Mouse (Mus musculus): ENCODE results near the gene Ptafr. TPM values are rescaled to one million over a fixed set of nuclear protein-coding genes. Genes with fewer than 3 reads are reported as not detected.

Ptafr gene
- polyA plus RNA-seq, 1 experiment = 0.41 TPM

DNA sequence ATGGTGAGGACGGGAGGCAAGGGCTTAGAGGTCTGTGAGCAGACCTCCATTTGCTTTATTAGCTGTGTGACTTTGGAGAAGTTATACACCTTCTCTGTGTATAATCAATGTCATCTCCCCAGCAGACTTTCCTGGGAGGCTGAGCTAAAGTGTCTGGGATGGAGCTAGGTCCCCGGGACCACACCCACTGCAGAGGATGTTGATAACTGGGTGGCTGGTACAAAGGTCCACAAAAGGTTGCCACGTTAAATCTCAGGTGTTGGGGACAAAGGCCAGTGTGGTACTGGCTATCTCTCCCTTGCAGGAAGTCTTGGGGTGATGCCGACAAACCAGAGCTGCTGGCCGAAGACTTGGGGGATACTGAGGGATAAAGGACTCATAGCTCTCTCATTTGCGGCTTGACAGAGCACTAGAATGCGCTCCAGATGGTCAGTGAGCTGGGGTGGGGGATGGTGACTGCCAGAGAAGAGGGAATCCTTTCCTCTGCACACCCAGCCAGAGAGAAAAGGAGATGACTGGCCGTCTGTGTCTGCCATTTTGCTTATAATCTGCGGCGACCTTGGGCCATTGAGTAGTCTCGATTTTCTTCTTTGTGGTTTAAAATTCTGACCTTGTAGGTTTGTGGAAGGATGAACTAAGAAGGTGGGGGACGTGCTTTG, 1.4 kb downstream of the Ptafr start:
- no peak for TF ChIP-seq CTCF (IDR thresholded peaks at IDR 0.05; ENCODE audit: borderline replicate concordance, insufficient read depth, low read depth, low read length)
- TF ChIP-seq POLR2A (IDR thresholded peaks at IDR 0.05; ENCODE audit: borderline replicate concordance, insufficient read depth, low read length) = no peak
- WGBS = 64% methylated on average over 12 of the region's 12 CpGs

DNA sequence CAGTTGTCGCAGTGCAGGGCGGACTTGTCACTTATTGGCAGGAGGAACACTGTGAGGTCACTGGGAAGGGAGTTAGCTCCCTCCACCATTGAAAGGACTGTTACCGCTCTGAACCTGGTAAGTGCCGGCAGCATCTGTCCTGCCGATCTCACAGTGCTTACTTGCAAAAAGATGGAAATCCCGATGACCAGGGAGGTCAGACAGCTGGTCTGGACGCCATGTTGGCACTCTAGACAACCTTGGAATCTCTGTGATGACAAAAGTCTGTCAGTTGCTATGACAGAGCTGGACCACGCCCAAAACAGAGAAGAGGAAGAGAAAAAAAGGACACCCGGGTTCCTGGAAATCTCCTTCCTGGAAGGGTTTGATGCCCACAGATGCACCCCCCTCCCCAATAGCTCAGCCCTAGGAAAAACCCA, 3.5 kb downstream of the Ptafr start:
- Histone ChIP-seq H3K4me1 (ENCODE audit: control insufficient read depth, insufficient read depth, low read length) (no peaks in the 10 kb centered on the region), H3K27me3 (ENCODE audit: control insufficient read depth, insufficient read depth, low read length) (no peaks in the 10 kb centered on the region), H3K4me3 (replicated peaks; ENCODE audit: insufficient read depth, low read depth, low read length) (no peak overlapping the region), H3K27ac (ENCODE audit: insufficient read depth, low read length) (no peak overlapping the region)
- peak in 1 of 2 experiments; percentile 7 for DNase-seq
- WGBS = 33% methylated on average over 9 of the region's 9 CpGs
- TF ChIP-seq CTCF (IDR thresholded peaks at IDR 0.05; ENCODE audit: borderline replicate concordance, insufficient read depth, low read depth, low read length) (no peak), POLR2A (IDR thresholded peaks at IDR 0.05; ENCODE audit: borderline replicate concordance, insufficient read depth, low read length) (no peak)

More for the DNA sequence above, 1.4 kb downstream of the Ptafr start:
- peak in 1 of 2 experiments; percentile 11 for DNase-seq
- H3K4me3 ChIP-seq (replicated peaks; ENCODE audit: insufficient read depth, low read depth, low read length) = no peak overlapping the region
- no peak overlapping the region for H3K27ac ChIP-seq (ENCODE audit: insufficient read depth, low read length)
- no peaks in the 10 kb centered on the region for H3K4me1 ChIP-seq (ENCODE audit: control insufficient read depth, insufficient read depth, low read length)
- no peaks in the 10 kb centered on the region for H3K27me3 ChIP-seq (ENCODE audit: control insufficient read depth, insufficient read depth, low read length)

DNA sequence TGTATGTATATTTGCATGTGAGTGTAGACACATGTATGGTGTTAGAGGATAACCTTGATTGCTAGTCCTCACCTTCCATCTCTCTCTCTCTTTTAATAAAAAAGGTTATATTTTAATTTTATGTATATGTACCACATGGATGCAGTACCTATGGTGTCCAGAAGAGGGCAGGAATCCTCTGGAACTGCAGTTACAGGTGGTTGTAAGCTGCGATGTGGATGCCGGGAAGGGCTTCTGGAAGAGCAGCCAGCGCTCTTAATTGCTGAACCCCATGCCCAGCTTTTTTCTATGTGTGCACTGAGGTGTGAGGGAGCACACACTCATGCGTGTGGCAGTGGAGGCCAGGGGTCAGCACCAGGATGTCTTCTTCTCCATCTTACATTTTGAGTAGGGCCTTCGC, 5.2 kb downstream of the Ptafr start:
- Histone ChIP-seq H3K4me1 (ENCODE audit: control insufficient read depth, insufficient read depth, low read length) (no peaks in the 10 kb centered on the region), H3K27ac (ENCODE audit: insufficient read depth, low read length) (no peak overlapping the region), H3K4me3 (replicated peaks; ENCODE audit: insufficient read depth, low read depth, low read length) (no peak overlapping the region), H3K27me3 (ENCODE audit: control insufficient read depth, insufficient read depth, low read length) (no peaks in the 10 kb centered on the region)
- WGBS = 87% methylated on average over 5 of the region's 5 CpGs
- TF ChIP-seq POLR2A (IDR thresholded peaks at IDR 0.05; ENCODE audit: borderline replicate concordance, insufficient read depth, low read length) (no peak), CTCF (IDR thresholded peaks at IDR 0.05; ENCODE audit: borderline replicate concordance, insufficient read depth, low read depth, low read length) (no peak)
- no peak for DNase-seq

DNA sequence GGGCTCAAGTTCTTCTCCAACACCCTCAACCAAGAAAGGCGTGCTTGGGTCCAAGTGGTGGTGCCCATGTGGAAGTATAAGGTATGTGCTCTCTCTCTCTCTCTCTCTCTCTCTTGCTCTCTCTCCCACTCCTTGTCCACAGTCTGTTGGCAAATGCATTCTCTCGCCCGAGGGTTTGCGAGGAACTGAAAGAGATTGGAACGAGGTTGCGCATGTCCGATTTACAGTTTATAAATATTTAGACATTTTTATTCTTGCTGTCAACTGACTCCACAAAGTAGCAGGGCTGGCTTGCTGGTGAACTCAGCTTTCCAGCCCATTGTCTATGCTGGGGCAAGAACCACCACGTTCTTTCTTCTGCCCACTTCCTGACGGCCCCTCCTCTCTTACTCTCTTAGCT, 7.3 kb downstream of the Ptafr start:
- Histone ChIP-seq H3K4me3 (replicated peaks; ENCODE audit: insufficient read depth, low read depth, low read length) (no peak overlapping the region), H3K27ac (ENCODE audit: insufficient read depth, low read length) (no peak overlapping the region), H3K27me3 (ENCODE audit: control insufficient read depth, insufficient read depth, low read length) (no peaks in the 10 kb centered on the region), H3K4me1 (ENCODE audit: control insufficient read depth, insufficient read depth, low read length) (no peaks in the 10 kb centered on the region)
- DNase-seq = no peak
- 84% methylated on average over 9 of the region's 9 CpGs for WGBS
- TF ChIP-seq POLR2A (IDR thresholded peaks at IDR 0.05; ENCODE audit: borderline replicate concordance, insufficient read depth, low read length) (no peak), CTCF (IDR thresholded peaks at IDR 0.05; ENCODE audit: borderline replicate concordance, insufficient read depth, low read depth, low read length) (no peak)

DNA sequence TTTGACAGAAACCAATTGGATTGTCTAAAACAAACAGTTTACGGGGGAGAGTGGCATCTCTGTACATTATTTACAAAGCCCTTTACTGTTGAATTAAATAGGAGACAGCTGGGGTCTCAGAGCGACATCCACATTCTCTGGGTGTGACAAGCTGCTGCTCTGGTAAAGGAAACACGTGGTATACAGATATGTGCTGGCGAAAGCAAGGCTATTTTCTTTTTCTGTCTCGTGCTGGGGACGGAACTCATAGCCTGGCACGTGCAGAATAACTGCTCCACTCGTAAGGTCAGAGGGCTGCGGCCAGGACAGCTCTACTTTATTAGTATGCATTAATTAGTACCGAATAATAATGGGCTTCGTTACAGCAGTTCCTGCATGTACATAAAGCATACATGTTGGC, 9.5 kb downstream of the Ptafr start:
- H3K4me1 ChIP-seq (ENCODE audit: control insufficient read depth, insufficient read depth, low read length) = no peaks in the 10 kb centered on the region
- no peak overlapping the region for H3K27ac ChIP-seq (ENCODE audit: insufficient read depth, low read length)
- TF ChIP-seq CTCF (IDR thresholded peaks at IDR 0.05; ENCODE audit: borderline replicate concordance, insufficient read depth, low read depth, low read length) = no peak
- no peak for TF ChIP-seq POLR2A (IDR thresholded peaks at IDR 0.05; ENCODE audit: borderline replicate concordance, insufficient read depth, low read length)
- DNase-seq = no peak
- WGBS = 61% methylated on average over 11 of the region's 11 CpGs
- no peak overlapping the region for H3K4me3 ChIP-seq (replicated peaks; ENCODE audit: insufficient read depth, low read depth, low read length)
- no peaks in the 10 kb centered on the region for H3K27me3 ChIP-seq (ENCODE audit: control insufficient read depth, insufficient read depth, low read length)

DNA sequence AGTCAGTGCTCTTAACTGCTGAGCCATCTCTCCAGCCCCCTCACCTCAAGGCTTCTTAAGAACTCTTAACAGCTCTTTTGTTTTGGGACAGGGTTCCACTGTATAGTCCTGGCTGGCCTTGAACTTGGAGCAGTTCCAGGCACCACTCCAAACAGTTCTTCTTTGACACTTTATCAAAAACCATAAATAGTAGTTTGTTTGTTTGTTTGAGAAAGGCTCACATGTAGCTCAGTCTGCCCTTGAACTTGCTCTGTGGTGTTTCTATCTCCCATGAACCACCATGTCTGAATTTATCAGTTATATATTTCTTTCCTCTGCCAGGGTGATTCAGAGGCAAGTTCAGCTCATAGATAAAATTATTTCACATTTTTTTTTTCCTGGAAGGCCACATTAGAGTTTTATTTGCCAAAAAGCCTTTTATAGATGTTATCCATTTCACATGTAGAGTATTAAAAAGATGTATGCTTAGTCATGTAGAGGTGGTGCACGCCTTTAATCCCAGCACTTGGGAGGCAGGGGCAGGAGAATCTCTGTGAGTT, 11.0 kb downstream of the Ptafr start:
- TF ChIP-seq CTCF (IDR thresholded peaks at IDR 0.05; ENCODE audit: borderline replicate concordance, insufficient read depth, low read depth, low read length) (no peak), POLR2A (IDR thresholded peaks at IDR 0.05; ENCODE audit: borderline replicate concordance, insufficient read depth, low read length) (no peak)
- H3K27me3 ChIP-seq (ENCODE audit: control insufficient read depth, insufficient read depth, low read length) = no peaks in the 10 kb centered on the region
- no peaks in the 10 kb centered on the region for H3K4me1 ChIP-seq (ENCODE audit: control insufficient read depth, insufficient read depth, low read length)
- 89% methylated on average over 1 of the region's 1 CpGs for WGBS
- no peak overlapping the region for H3K27ac ChIP-seq (ENCODE audit: insufficient read depth, low read length)
- H3K4me3 ChIP-seq (replicated peaks; ENCODE audit: insufficient read depth, low read depth, low read length) = no peak overlapping the region
- DNase-seq = no peak

DNA sequence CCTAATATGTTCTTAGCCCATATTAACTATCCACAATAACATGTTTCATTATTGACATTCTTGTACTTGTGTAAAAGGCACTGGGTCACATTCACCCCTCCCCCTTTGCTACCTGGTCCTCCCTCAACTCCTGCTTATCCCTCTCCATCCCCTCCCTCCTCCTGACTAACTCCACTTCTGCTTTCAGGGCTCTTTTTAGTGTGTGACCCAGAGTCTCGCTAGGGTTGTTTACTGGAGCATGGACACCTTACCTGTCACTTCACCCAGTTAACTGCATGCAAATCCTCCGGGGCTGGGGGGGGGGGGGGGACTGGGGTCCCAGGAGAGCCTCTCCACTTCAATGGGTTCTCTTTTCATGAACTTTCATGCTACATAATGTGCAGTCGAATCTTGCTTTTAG, 19.9 kb downstream of the Ptafr start:
- no peak overlapping the region for H3K27ac ChIP-seq (ENCODE audit: insufficient read depth, low read length)
- H3K4me1 ChIP-seq (ENCODE audit: control insufficient read depth, insufficient read depth, low read length) = no peaks in the 10 kb centered on the region
- no peak overlapping the region for H3K4me3 ChIP-seq (replicated peaks; ENCODE audit: insufficient read depth, low read depth, low read length)
- no peak for TF ChIP-seq POLR2A (IDR thresholded peaks at IDR 0.05; ENCODE audit: borderline replicate concordance, insufficient read depth, low read length)
- no peak for TF ChIP-seq CTCF (IDR thresholded peaks at IDR 0.05; ENCODE audit: borderline replicate concordance, insufficient read depth, low read depth, low read length)
- 50% methylated on average over 3 of the region's 3 CpGs for WGBS
- DNase-seq = no peak
- H3K27me3 ChIP-seq (ENCODE audit: control insufficient read depth, insufficient read depth, low read length) = no peaks in the 10 kb centered on the region

DNA sequence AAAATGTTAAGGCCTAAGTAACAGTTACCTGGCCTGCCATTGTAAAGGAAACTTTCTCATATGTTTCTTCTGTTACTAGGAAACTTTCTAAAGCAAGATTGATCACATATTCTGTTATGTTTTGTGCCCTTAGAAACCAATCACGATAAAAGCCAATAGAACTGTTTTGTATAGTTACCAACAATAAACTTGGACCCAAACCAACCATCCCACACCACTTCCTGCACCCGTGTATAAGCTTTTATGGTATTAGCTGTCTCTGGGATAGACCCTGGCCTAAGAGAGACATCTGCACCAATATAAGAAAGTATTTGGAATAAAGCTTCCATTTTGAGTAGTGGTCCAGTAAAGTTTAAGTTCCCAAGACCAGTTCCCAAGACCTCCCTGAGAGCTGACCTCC, 21.1 kb downstream of the Ptafr start:
- Histone ChIP-seq H3K4me3 (replicated peaks; ENCODE audit: insufficient read depth, low read depth, low read length) (no peak overlapping the region), H3K4me1 (ENCODE audit: control insufficient read depth, insufficient read depth, low read length) (no peaks in the 10 kb centered on the region), H3K27ac (ENCODE audit: insufficient read depth, low read length) (no peak overlapping the region), H3K27me3 (ENCODE audit: control insufficient read depth, insufficient read depth, low read length) (no peaks in the 10 kb centered on the region)
- DNase-seq = no peak
- WGBS = 79% methylated on average over 2 of the region's 2 CpGs
- TF ChIP-seq CTCF (IDR thresholded peaks at IDR 0.05; ENCODE audit: borderline replicate concordance, insufficient read depth, low read depth, low read length) = no peak
- TF ChIP-seq POLR2A (IDR thresholded peaks at IDR 0.05; ENCODE audit: borderline replicate concordance, insufficient read depth, low read length) = no peak

All from cerebellum, adult 2 months (tissue).